Mouse (Mus musculus): ENCODE measurements at regions not wholly inside any gene's neighbourhood (a gene's known extent, or its start where the extent isn't known, plus 50 kb on each side); places are given as distances from the start of the nearest gene placed in this dataset.
"Not testable (repeated sequence)": the region's sequence is repeated elsewhere in the genome, so short reads cannot be mapped to it uniquely, and the experiment has no call there.

DNA sequence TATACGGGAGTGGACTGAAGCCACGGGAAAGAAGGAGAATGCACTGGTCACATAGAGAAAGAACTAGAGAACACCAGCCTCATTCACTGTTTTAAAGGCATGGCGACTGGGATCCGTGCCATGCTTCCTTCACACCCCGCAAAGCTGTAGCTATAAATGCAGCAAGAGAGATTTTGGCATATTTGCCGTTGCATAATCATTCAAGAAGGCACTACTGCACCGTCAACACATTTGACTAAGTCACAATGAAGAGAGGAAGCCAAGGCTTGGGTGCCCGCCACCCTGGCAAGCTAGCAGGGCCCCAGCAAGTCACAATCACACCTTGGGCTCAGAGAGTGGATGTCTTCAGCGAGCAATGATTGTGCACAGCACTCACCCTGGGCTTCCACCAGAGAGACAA is 167.1 kb downstream of the Dhx15 start:
- DNase-seq, result peak; percentile 21 to 23
- intact Hi-C loops (cut with DNase I), result no loop called here

DNA sequence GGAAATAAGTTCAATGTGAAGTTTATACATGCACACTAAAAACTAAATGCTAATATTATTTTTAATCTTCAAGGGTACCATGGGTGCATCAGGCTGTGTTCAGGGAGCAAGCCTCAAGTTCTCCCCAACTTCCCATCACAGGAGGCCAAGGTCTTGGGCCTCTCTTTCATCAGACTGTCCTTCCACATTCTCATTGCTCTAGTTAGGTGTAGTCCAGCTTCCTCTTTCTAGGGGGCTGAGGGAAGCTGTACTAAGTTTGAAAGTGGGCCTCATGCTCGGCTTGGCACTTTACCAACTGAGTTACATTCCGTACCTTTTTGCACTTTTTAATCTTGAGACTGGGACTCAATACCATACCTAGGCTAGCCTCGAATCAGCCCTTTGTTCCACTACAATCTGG is 173.3 kb downstream of the Dhx15 start:
- intact Hi-C loops (cut with DNase I), result no loop called here
- no peak for DNase-seq

DNA sequence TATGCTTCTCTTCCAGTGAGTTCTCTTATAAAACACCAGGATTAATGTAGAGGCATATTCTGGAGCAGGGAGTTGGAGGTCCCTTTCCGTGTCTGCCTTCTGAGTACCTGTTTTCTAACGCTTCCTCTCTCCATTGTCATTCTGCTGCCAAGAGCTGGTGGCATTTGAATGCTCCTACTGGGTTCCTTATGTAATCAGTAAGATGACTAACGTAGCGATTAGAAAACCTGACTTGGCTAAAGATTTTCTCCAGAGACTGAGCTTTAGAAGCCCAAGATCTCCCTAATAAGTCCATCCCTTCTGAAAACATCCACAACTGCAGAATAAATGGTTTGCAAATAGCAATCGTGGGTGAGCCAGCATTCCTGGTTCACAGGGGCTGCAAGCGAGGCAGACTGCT is 174.5 kb downstream of the Dhx15 start:
- intact Hi-C loops (cut with DNase I), result no loop called here
- DNase-seq, result no peak

DNA sequence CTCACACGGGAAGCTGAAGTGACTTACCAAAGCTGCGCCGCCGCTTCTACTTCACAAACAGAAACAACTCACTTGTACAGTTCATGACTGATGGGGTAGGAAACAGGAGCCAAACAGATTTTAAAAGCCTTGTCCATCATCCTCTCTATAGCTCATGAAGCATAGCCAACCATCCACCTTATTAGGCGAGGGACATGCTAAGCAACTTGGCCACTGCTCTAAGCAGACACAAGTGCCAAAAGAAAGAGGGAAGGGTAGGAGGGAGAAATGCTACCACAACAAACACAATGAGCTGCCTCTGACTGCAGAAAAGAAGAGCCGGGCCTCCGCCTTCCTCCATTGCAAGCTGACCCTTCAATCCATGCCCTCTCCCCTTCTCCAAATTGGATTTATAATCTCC is 179.9 kb downstream of the Dhx15 start:
- no peak for DNase-seq
- intact Hi-C loops (cut with DNase I), result no loop called here

DNA sequence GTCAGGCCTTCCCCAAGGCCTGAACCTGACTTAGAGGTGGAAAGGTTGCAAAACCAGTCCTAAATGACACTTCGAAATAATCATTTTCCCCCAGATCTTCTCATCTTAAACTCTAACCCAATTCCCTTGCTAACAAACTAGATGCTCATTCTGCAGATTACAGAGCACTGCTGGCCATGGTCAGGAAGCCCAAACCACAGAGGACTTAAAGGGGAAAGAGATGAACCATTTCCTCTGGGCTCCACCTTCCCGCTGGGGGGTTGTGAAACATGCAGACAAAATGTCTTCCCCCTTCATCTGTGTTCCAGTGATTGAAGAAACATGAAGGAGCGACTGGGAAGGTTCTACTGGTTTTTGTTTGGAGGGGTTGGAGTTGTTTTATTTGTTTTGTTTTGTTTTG is 181.4 kb downstream of the Dhx15 start:
- intact Hi-C loops (cut with DNase I), result no loop called here
- DNase-seq, result no peak

DNA sequence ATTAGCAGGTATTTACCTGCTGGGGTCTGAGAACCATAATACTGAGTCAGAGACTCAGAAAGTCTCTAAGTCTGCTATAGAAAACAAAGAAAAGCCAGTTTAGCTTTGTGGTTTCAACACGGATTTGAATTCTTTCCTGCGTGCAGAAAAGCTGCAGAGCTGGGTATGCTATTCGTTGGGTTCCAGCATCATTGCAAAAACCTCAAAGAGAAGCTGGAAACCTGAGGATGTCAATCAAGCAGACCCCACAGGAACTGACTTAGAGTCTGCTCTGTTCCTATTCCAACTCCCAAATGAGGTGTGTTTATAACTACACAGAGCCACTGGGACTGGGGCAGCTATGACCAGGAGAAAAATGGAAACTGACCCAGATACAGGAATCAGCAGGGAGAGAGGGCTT is 183.5 kb downstream of the Dhx15 start:
- no peak for DNase-seq
- intact Hi-C loops (cut with DNase I), result no loop called here

DNA sequence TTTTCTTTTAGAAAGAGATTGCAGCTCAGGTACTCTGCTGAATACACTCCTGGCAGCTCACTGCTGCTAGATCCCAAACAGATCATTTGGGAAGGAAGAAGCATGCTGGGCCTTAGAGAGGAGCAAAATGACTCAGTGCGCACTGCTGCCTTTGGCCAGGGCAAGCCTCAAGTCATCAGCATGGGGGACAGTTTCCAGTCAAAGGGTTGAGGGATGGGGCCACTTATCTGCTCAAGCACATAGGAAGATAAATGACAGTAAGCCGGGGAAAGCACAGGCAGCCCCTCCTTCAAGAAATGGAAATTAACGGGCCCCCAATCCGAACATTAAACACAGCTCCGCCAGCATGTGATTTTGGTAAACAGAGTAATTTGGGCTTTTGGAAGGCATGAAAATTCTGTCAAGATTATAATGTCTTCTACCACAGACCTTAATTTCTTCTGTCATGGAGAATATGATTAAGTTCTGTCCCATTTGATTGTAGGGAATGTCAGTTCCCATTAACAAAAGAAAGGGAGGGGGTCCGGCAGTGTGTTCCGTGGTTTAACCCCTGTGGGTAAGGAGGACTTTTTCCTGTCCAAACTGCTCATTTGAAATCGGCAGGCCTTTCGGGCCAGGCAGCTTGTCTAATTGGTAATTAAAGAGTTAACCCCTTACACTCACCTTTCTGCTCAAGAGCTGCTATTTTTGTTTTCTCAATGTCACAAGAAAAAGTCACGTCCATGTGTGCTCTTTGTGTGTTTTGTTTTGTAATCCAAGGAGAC is 199.3 kb downstream of the Dhx15 start:
- intact Hi-C loops (cut with DNase I), result no loop called here
- DNase-seq, result no peak

DNA sequence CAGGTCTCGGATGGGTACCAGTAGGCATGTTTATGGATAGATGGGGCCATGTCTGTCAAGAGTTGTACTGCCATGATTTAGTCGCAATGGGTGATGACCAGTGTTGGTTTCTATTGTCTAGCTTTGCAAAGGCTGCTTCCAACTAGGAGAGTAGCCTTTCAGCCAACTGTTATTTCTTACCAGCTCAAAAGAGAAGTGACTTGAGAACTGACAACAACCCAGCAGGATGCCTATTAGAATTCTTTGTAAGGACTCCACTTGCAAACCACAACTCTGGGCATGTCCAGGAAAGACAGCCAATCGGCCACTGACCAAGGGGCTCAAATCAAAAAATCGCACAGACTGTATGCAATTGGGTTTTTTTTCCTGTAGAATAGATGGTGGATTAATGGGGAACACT is 200.9 kb downstream of the Dhx15 start:
- no peak for DNase-seq
- intact Hi-C loops (cut with DNase I), result no loop called here

DNA sequence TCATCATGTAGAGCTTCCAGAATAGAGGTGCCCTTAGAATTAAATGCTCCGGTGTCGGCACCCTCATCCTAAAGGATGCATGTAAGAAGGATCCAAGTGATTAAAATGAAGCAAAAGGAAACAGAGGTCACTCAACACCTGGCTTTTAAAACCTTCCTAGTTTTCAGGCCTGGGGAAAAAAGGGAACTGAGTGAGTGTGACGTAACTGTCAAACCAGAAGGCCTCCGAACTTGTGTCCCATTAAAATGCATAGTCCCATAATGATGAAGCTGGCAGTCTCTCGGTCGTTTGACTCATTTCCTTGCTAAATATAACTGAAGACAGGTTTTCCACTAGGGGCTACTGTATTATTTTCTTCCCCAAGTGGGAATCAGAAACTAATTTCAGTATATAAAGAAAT is 201.4 kb downstream of the Dhx15 start:
- DNase-seq, result no peak
- intact Hi-C loops (cut with DNase I), result no loop called here

DNA sequence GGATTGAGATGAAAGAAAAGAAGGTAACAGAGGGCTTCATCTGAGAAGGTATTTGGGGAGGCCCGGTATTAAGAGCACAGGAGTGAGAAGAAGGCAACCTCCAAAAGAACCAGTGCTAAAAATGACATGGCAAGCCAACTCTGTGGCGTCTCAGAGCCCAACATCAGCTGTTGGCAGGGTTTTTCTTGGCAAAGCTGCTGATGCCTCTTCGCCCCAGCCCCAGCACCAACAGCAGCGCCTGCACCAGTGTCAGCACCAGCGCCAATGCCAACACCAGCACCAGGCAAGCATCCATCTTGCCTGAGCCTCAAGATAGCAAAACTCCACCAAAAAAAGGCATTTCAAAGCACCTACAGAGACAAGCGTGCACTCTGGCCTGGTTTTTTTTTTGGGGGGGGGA is 205.3 kb downstream of the Dhx15 start:
- intact Hi-C loops (cut with DNase I), result no loop called here

DNA sequence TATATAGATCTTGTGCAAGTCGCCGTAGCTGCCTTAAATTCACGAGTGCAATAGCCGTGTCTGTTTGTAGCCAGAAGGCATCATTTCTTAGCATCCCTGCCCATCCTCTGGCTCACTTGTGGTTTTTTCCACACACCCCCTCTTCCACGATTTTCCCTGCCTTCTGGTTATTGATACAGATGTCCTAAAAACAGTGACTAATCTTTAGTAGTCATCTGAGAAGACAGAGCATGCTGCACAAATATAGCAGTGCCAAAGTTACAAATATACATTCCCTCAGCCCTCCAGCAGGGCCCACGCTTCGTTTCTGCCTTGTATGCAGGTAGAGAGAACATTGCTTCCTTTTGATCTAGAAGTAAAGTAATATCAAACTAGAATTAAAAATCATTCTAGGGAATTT is 207.5 kb downstream of the Dhx15 start:
- no peak for DNase-seq

More for the DNA sequence above, 205.3 kb downstream of the Dhx15 start:
- peak; percentile 15 to 33 for DNase-seq

DNA sequence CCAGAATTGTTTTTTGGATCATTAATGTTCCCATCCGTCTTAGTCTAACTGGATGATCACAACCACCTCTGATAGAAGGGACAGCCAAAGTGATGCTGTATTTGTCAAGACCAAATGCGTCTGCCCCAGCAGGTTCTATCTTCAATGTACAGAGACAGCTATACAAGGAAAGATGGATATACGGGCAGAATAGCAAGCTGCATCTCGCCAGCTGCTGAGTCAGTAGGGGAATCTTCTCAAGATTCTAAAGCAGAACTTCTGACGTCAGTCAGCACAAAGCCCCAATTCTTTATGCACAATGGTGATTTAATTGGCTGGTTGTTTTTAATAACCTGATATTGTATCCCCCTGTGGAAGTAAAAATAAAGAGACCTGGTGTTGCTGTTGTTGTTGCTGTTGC is 209.4 kb downstream of the Dhx15 start:
- DNase-seq, result no peak
- intact Hi-C loops (cut with DNase I), result no loop called here

More for the DNA sequence above, 207.5 kb downstream of the Dhx15 start:
- intact Hi-C loops (cut with DNase I), result no loop called here

DNA sequence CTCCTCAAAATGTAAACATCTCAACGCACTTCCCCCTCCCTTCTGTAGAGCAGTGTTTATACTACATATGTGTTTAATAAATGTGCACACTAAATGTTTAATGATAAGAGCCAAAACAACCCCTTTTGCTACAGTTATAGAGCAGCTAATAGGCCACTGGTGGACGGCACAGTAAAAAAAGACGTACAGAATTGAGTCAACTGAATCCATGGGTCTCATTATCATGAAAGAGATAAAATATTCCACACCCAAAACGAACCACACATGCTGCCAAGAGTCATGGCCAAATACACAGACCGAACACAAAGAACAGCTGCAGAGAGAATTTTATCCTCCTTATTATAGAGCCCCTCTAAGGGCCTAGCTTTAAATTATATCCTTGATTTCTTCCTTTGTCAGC is 237.8 kb downstream of the Dhx15 start:
- DNase-seq, result no peak
- intact Hi-C loops (cut with DNase I), result no loop called here

DNA sequence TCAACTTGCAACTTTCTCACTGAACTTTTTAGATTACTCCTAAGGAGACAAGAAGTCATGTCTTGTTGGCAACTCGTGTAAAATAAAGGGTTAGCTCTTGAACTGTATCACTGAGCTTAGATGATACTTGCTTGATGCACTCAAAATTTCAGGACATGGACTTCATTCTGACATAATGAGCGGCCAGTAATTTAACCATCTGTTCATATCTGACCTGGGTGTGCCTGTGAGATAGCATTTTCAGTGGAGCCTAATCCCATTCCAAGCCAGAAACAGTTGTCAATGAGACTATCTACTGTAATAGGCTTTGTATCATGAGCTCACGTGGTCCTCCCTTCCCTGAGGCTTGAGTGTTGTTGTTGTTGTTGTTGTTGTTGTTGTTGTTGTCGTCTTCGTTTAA is 240.3 kb downstream of the Dhx15 start:
- DNase-seq, result no peak
- intact Hi-C loops (cut with DNase I), result no loop called here

DNA sequence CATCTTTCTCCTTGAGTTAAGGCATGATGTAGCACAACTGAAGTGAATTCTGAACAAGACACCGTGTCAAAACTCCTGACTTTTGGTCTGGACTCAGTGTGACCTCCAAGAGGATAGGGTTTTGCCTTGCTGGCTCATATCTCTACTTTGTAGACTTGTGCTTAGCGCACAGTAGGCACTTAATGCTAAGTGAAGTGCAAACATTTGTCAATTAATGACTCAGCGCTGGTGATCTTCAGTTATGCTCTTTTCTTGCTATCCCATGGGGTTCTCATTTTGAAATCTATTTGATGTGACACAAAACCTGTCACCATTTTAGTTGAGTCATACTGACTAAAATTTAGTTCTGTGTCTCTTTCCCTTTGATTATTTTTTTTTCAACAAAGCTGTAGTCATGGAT is 244.3 kb downstream of the Dhx15 start:
- DNase-seq, result no peak
- intact Hi-C loops (cut with DNase I), result no loop called here

DNA sequence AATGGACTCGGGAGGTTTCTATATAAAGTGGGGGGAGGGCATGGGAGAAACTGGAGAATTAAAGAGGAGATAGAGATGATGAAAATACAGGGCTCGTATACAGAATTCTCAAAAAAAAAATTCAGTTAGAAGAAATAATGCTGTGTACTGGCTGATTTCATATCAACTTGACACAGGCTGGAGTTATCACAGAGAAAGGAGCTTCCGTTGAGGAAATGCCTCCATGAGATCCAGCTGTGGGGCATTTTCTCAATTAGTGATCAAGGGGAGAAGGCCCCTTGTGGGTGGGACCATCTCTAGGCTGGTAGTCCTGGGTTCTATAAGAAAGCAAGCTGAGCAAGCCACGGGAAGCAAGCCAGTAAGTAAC is 248.4 kb downstream of the Dhx15 start:
- intact Hi-C loops (cut with DNase I); DNase-seq: not testable (repeated sequence)

DNA sequence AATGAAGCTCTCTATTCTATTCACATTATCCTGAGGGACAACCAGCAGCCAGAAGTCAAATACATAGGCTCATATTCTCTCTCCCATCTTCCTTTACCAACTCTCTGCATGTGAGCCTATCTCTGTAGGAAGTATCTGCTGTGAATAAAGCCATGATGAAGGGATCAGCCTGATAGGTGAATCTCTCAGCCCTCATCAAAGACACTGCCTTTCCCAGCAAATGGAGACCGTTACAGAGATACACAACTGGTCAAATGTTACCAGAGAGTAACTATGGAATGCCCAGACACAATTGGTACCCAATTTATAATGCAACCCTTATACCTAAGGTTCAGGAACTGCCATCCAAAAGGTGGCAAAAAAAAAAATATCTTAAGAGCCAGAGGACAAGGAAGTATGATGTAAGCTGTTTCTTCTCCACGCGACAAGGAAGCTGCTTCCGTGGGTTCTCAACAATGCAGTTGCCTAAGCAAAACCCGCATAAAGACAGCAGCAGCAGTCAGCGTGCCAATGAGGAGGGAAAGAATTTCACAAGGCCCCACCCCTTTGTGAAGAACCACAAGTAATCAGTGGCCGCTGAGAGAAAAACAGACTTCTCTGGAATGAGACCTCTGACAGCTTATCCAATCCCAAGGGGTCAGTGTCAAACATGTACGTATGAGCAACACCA is 248.9 kb downstream of the Dhx15 start:
- intact Hi-C loops (cut with DNase I), result no loop called here
- DNase-seq, result peak in 1 of 2 experiments; percentile 4

DNA sequence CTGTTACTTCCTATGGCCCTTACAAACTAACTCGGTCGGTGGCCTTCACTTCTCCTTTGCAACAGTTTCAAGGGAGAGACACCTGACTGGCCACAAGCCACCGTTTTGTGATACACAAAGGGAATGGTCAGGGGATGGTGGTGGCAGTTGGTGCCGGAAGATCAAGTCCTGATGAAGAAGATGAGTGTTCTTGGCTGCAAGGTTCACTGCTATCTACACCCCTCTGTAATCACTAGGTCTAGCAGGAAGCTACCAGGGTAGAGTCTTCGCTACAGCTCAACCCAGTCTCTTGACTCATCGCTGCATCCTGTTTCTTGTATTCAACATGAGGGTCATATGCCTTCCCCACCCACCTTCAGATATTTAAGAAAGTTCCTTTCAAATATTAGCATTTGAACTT is 251.5 kb downstream of the Dhx15 start:
- intact Hi-C loops (cut with DNase I), result no loop called here
- no peak for DNase-seq

DNA sequence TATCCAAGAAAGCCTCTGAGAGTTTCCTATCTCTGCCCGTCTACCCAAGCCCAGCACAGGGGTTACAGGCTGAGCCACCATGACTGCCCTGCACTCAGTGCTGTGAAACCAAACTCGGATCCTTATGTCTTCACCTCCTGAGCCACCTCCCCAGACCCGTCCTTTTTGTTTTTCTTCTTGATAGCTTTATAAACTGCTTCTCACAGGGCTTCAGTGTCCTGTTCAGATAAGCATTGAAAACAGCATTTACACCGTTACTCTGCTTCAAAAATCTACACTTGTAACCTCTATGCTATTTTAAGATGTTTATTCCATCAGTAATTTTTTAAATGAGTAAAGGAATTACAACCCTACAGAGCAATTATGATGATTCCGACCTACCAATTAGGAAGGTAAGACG is 253.0 kb downstream of the Dhx15 start:
- DNase-seq, result no peak
- intact Hi-C loops (cut with DNase I), result no loop called here

DNA sequence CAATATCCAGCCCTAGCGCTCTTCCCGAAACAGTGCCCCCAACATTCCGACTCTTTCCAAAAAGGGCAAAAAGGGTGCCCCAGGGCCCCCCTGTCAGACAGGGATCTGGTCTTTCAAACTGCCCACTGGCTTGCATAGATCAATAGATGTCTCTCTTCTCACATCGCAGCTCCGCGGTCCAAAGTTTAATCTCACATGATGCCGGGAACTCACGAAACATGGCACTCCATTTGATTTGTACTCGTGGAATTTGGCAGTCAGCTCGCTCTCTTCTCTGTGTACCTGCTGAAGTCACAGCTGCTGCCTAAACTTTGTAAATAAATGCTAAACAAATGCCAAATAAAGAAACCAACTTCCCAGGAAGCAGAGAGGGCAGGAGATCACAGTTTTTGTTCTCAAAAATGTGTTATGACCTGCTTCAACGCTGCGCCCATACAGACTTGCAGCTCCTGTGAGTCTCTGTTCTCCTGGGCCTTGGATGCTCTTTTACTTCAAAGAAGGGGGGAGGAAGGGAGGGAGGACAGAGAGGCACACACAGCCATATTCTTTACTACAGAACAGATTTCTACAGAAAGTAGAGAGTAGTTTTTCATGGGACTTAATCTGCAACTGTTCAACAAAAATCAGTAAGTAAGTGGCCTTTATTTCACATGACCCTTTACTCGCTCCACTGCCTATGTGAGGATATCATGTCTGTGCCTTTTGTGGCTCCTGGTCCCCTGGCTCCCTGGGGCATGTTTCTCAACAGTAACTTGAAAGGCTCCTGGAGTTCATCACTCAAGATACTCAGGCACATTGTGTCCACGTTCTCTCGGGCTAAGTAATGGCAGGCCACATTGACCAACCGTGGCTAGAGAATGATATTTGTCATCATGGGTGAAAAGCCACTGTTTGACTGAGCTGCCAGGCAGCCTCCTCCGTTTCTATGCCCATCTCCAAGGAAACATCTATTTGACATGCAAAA is 254.6 kb downstream of the Dhx15 start:
- DNase-seq, result peak in 1 of 2 experiments; percentile 3
- intact Hi-C loops (cut with DNase I), result no loop called here

DNA sequence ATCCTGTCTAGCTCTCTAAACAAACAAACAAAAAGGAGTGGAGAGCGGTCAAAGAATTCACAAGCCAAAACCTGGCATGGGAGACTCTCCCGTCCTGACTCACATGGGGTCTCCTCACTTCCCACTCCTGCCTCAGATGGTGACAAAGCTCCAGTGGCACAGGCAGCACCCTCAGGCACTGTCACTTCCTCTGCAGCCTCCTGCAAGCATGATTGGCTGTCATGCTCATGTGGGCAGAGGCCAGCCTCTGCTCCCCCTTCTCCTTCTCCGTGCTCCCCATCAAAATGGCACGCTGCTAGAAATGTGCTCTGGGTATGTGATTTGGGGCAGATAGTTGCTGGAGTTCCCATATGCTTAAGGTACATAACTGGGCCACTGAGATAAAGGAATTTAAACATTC is 255.4 kb downstream of the Dhx15 start:
- DNase-seq, result no peak
- intact Hi-C loops (cut with DNase I), result no loop called here

Measured in heart, postnatal 36 days (tissue).